Mouse (Mus musculus) CH12F3 (cell line): ENCODE data around the gene Mrpl16.

Source experiments
- in situ Hi-C: fragments of 300-500 bp; cut with MboI; formaldehyde crosslinking; loops from 2 replicates; pipeline ENCODE4 v1.14.3; 2020; ENCODE audit warnings: low sequenced_read_pairs

The Mrpl16 gene

GRCm38 (mm10) chr19:11800531-11801315 lies 30.5 kb downstream of the Mrpl16 start:
- in situ Hi-C loops, result no loop called here

- in situ Hi-C loops, result no loop called here
Observed at GRCm38 (mm10) chr19:11804423-11804822, 34.2 kb downstream of the Mrpl16 start.

- in situ Hi-C loops, result no loop called here
Observed at GRCm38 (mm10) chr19:11807251-11807650, 37.1 kb downstream of the Mrpl16 start.

GRCm38 (mm10) chr19:11807822-11808221 lies 37.6 kb downstream of the Mrpl16 start:
- in situ Hi-C loops, result no loop called here

GRCm38 (mm10) chr19:11808452-11808851 lies 38.3 kb downstream of the Mrpl16 start:
- in situ Hi-C loops, result no loop called here

GRCm38 (mm10) chr19:11810003-11810758 lies 40.0 kb downstream of the Mrpl16 start:
- in situ Hi-C loops, result no loop called here

GRCm38 (mm10) chr19:11810856-11811255 lies 40.7 kb downstream of the Mrpl16 start:
- in situ Hi-C loops, result no loop called here

GRCm38 (mm10) chr19:11811688-11812365 lies 41.6 kb downstream of the Mrpl16 start:
- in situ Hi-C loops, result no loop called here

GRCm38 (mm10) chr19:11813136-11813535 lies 42.9 kb downstream of the Mrpl16 start:
- in situ Hi-C loops, result no loop called here

GRCm38 (mm10) chr19:11813649-11814048 lies 43.5 kb downstream of the Mrpl16 start:
- in situ Hi-C loops, result no loop called here

GRCm38 (mm10) chr19:11814742-11815333 lies 44.6 kb downstream of the Mrpl16 start:
- in situ Hi-C loops, result no loop called here

- in situ Hi-C loops, result no loop called here
Observed at GRCm38 (mm10) chr19:11816706-11817105, 46.5 kb downstream of the Mrpl16 start.

- in situ Hi-C loops, result no loop called here
Observed at GRCm38 (mm10) chr19:11817586-11817985, 47.4 kb downstream of the Mrpl16 start.

GRCm38 (mm10) chr19:11818199-11819142 lies 48.3 kb downstream of the Mrpl16 start:
- in situ Hi-C loops, result no loop called here

- in situ Hi-C loops, result no loop called here
Observed at GRCm38 (mm10) chr19:11819143-11819700, 49.0 kb downstream of the Mrpl16 start, which contains the start of gene Stx3. Gene Stx3 (minus strand): TSS chr19:11819403.

GRCm38 (mm10) chr19:11819800-11820199 lies 49.6 kb downstream of the Mrpl16 start:
- in situ Hi-C loops, result no loop called here

GRCm38 (mm10) chr19:11820211-11820610 lies 50.0 kb downstream of the Mrpl16 start:
- in situ Hi-C loops, result no loop called here

- in situ Hi-C loops, result no loop called here
Observed at GRCm38 (mm10) chr19:11823346-11824065, 53.3 kb downstream of the Mrpl16 start.
